Mouse (Mus musculus) liver, postnatal 0 days (tissue): ENCODE measurements at regions not wholly inside any gene's neighbourhood (a gene's known extent, or its start where the extent isn't known, plus 50 kb on each side); places are given as distances from the start of the nearest gene placed in this dataset.

ENCODE experiments used
- CTCF ChIP-seq: sonication (generic); IDR thresholded peaks from 2 replicates; pipeline ENCODE4 v1.5.1; 2016; ENCODE audit warnings: antibody characterized with exemption, low read depth
- EP300 ChIP-seq: IDR thresholded peaks from 2 replicates; pipeline ENCODE4 v1.6.1; 2016; ENCODE audit warnings: antibody characterized with exemption, low read depth, mild to moderate bottlenecking

GRCm38 (mm10) chr3:41230961-41231377 is 148.1 kb upstream of the Pgrmc2 start:
- no peak for TF ChIP-seq CTCF
- TF ChIP-seq EP300: no peak
